Mouse (Mus musculus) lung, embryonic 14.5 days (tissue): ENCODE data around the gene Nhlrc3. TPM values are rescaled to one million over a fixed set of nuclear protein-coding genes. Genes with fewer than 3 reads are reported as not detected.

Source experiments
- ATAC-seq: fragments of 200-750 bp; cut with Nextera tagmentation; 2 replicates; pipeline ENCODE4 v1.8.0; 2017; ENCODE audit warnings: mild to moderate bottlenecking, moderate TSS enrichment, moderate library complexity; ENCODE audit not compliant: insufficient read depth
- DNase-seq: peaks from one replicate; pipeline ENCODE4 v3.0.0-alpha.2; 2015
- H3K27ac ChIP-seq: fragments of 300-500 bp; sonication (generic); 2 replicates; pipeline ENCODE4 v1.5.1; 2014; ENCODE audit warnings: low read depth, mild to moderate bottlenecking, moderate library complexity
- H3K27me3 ChIP-seq: fragments of 300-500 bp; sonication (generic); 2 replicates; pipeline ENCODE4 v1.6.1; 2014; ENCODE audit warnings: low read length, control low read depth; ENCODE audit not compliant: insufficient read depth
- H3K36me3 ChIP-seq: fragments of 300-500 bp; sonication (generic); 2 replicates; pipeline ENCODE4 v1.6.1; 2014; ENCODE audit warnings: control low read depth; ENCODE audit not compliant: insufficient read depth
- H3K4me1 ChIP-seq: fragments of 300-500 bp; sonication (generic); 2 replicates; pipeline ENCODE4 v1.6.1; 2014; ENCODE audit warnings: antibody characterized with exemption, control low read depth; ENCODE audit not compliant: insufficient read depth
- H3K4me2 ChIP-seq: fragments of 300-500 bp; sonication (generic); 2 replicates; pipeline ENCODE4 v1.6.1; 2014; ENCODE audit warnings: mild to moderate bottlenecking
- H3K4me3 ChIP-seq: fragments of 300-500 bp; sonication (generic); 2 replicates; pipeline ENCODE4 v1.5.1; 2014; ENCODE audit warnings: low read depth, low read length
- H3K9ac ChIP-seq: fragments of 300-500 bp; sonication (generic); 2 replicates; pipeline ENCODE4 v1.6.1; 2014
- H3K9me3 ChIP-seq: fragments of 300-500 bp; sonication (generic); 2 replicates; pipeline ENCODE4 v1.6.1; 2016; ENCODE audit warnings: low read depth, low read length, control low read depth
- CTCF ChIP-seq: IDR thresholded peaks from 2 replicates; pipeline ENCODE4 v1.5.1; 2016; ENCODE audit warnings: antibody characterized with exemption, low read depth
- WGBS: fragments of 180-500 bp; shearing (Covaris S2); extraction: QIAGEN DNeasy Blood & Tissue Kit; methylation state at CpG from one replicate; pipeline ENCODE4 v1.1.7; 2014; 5-methylcytosine and 5-hydroxymethylcytosine counted together
- polyA plus RNA-seq: library from polyadenylated mRNA; unstranded; fragments of >200 nt; fragmentation: Nextera tagmentation; extraction: Ambion mirVana; gene quantifications from 2 replicates; pipeline ENCODE4 v1.2.1, GENCODE M21; 2014

Nhlrc3 gene
- polyA plus RNA-seq, 1 experiment from 2014 or later, result 7.9 TPM

DNA sequence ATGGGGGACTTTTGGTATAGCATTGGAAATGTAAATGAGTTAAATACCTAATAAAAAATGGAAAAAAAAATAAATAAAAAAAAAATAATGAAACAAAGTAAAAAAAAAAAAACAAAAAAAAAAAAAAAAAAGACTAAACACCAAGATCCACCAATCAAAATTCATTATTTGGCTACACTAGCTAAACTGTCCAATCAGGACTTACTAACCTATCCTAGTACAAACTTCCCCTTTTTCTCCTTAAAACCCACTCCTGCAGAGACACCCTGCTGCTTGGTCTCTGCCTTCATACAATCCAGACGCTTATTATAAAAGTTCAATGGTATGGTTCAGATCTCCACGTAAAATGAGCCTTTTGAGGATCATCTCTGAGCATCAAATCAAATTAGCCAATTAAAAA, 49.7 kb downstream of the Nhlrc3 start:
- Histone ChIP-seq H3K36me3 (no peaks in the 10 kb centered on the region), H3K9ac (no peak overlapping the region), H3K4me2 (no peak overlapping the region), H3K27me3 (no peaks in the 10 kb centered on the region), H3K9me3 (no peaks in the 10 kb centered on the region), H3K4me1 (no peaks in the 10 kb centered on the region), H3K4me3 (no peak overlapping the region), H3K27ac (no peak overlapping the region)
- DNase-seq, result no peak
- ATAC-seq, result no peak
- WGBS, result 61% methylated on average over 2 of the region's 2 CpGs
- TF ChIP-seq CTCF, result no peak

DNA sequence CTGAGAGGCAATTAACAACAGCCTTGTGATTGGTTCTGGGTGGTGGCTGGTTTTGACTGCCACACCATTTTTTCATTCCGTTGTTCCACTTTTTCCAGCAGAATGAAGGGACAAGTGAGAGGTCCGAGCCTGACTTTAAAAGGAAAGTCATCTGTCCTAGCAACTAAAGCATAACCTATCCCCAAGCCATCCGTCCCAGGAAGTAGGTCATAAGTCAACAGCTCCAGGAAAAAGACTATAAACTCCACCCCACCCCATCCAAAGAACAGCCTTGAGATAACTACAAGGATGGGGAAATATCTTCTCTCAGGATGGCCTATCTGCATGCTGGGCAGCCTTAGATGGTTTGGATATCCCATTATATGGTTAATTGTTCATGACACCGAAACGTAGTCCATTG, 50.9 kb downstream of the Nhlrc3 start:
- H3K9me3 ChIP-seq, result no peaks in the 10 kb centered on the region
- DNase-seq (no peak), ATAC-seq (no peak)
- TF ChIP-seq CTCF, result no peak
- WGBS, result 86% methylated on average over 5 of the region's 5 CpGs
- H3K4me2 ChIP-seq, result no peak overlapping the region
- H3K4me1 ChIP-seq, result no peaks in the 10 kb centered on the region
- H3K36me3 ChIP-seq, result no peaks in the 10 kb centered on the region
- H3K27me3 ChIP-seq, result no peaks in the 10 kb centered on the region
- H3K4me3 ChIP-seq, result no peak overlapping the region
- H3K27ac ChIP-seq, result no peak overlapping the region
- H3K9ac ChIP-seq, result no peak overlapping the region

DNA sequence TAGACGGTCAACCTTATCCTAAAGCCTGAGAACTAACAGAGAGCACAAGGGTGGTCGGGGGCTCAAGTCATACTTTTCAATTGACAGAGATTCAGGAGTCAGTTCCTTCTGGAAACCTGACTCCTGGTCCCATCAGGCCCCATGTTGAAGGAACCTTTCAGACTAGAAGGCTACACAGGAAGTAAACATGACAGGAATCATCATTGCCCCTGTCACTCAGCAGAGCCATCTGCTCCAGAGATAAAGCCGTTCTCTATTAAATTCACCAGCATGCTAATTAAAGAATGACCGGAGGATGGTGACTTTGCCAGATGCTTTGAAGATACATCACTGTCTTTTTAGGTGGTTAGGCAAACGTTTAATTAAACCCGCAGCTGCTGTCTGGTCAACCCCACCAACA, 53.1 kb downstream of the Nhlrc3 start:
- Histone ChIP-seq H3K27me3 (no peaks in the 10 kb centered on the region), H3K4me2 (no peak overlapping the region), H3K9ac (no peak overlapping the region), H3K27ac (no peak overlapping the region), H3K4me3 (no peak overlapping the region), H3K9me3 (no peaks in the 10 kb centered on the region), H3K4me1 (no peaks in the 10 kb centered on the region), H3K36me3 (no peaks in the 10 kb centered on the region)
- WGBS, result 50% methylated on average over 6 of the region's 6 CpGs
- ATAC-seq (no peak), DNase-seq (no peak)
- no peak for TF ChIP-seq CTCF

DNA sequence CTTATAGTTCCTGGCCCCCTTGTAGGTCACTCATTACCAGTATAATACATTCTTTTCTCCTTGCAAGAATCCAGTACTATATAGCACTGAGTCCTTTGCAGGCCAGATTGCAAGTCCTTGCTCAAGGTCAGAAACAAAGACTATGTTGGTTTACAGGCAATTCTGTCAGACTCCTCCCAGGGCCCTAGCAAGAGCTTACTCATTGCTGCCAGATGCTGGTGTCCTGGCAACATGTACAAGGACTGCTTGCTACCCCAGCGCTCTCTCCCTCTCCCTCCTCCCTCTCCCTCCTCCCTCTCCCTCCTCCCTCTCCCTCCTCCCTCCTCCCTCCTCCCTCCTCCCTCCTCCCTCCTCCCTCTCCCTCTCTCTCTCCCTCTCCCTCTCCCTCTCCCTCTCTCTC, 56.0 kb downstream of the Nhlrc3 start:
- TF ChIP-seq CTCF, result no peak
- Histone ChIP-seq H3K4me2 (no peak overlapping the region), H3K27me3 (no peaks in the 10 kb centered on the region), H3K36me3 (no peaks in the 10 kb centered on the region), H3K4me3 (no peak overlapping the region), H3K9me3 (no peaks in the 10 kb centered on the region), H3K9ac (no peak overlapping the region), H3K4me1 (no peaks in the 10 kb centered on the region), H3K27ac (no peak overlapping the region)
- DNase-seq, result no peak
- WGBS, result 43% methylated on average over 1 of the region's 1 CpGs
- ATAC-seq, result no peak

Other genes starting within 250 kb of the Nhlrc3 start
- 20.2 and 21.9 TPM in 2 replicates for gene Proser1, start 334 bp upstream of the Nhlrc3 start, polyA plus RNA-seq
- 0.20 TPM in 1 of 2 replicates, not detected in the other for gene Stoml3, start 25.3 kb upstream of the Nhlrc3 start, polyA plus RNA-seq
- 20.4 and 21.5 TPM in 2 replicates for gene Frem2, start 194.0 kb upstream of the Nhlrc3 start, polyA plus RNA-seq